ENCODE assay signal across 24 mouse cellular contexts in genomic region chr11:103504497-103504896, GRCm38 (mm10). TPM values are rescaled to one million over a fixed set of nuclear protein-coding genes. Genes with fewer than 3 reads are reported as not detected.
"Had no signal": no experiment of that assay in that cellular context is flagged by ENCODE, and none has a peak within 500 bp of the region (broad histone marks: within the 10 kb centered on the region; RNA-seq: fewer than 3 reads in every experiment).

Lrrc37a (minus strand) TSS chr11:103504597.

- H3K36me3 ChIP-seq: neural tube, embryonic 12.5 days; neural tube, embryonic 13.5 days; neural tube, embryonic 15.5 days; stomach, embryonic 15.5 days had no signal

- H3K9ac ChIP-seq: neural tube, embryonic 12.5 days; neural tube, embryonic 13.5 days; neural tube, embryonic 15.5 days; stomach, embryonic 15.5 days had no signal

- H3K27me3 ChIP-seq: neural tube, embryonic 12.5 days; neural tube, embryonic 13.5 days; neural tube, embryonic 15.5 days; stomach, embryonic 15.5 days had no signal

- H3K4me3 ChIP-seq: neural tube, embryonic 12.5 days; neural tube, embryonic 13.5 days; neural tube, embryonic 15.5 days; stomach, embryonic 15.5 days had no signal

- DNase-seq: retina, postnatal 1 day; right cerebral cortex, adult 18-20 months; right cerebral cortex, postnatal 14 days; right cerebral cortex, postnatal 25 days; right cerebral cortex, postnatal 4 days; spleen, adult 18-20 months; thymus, adult 18-20 months; thymus, adult 2 months; thymus, postnatal 14 days; thymus, postnatal 25 days; thymus, postnatal 36 days; thymus, postnatal 4 days had no signal

- H3K4me1 ChIP-seq: neural tube, embryonic 12.5 days; neural tube, embryonic 13.5 days; neural tube, embryonic 15.5 days; stomach, embryonic 15.5 days had no signal

- H3K4me2 ChIP-seq: neural tube, embryonic 12.5 days; neural tube, embryonic 13.5 days; neural tube, embryonic 15.5 days; stomach, embryonic 15.5 days had no signal

- H3K27ac ChIP-seq: neural tube, embryonic 12.5 days; neural tube, embryonic 13.5 days; neural tube, embryonic 15.5 days; stomach, embryonic 15.5 days had no signal

- H3K9me3 ChIP-seq: neural tube, embryonic 12.5 days; neural tube, embryonic 13.5 days; neural tube, embryonic 15.5 days; stomach, embryonic 15.5 days had no signal

RNA-seq across cellular contexts. Expression of gene Lrrc37a, which starts in this region (rescaled TPM):
- polyA plus RNA-seq: neural tube, embryonic 11.5 days; neural tube, embryonic 12.5 days; neural tube, embryonic 13.5 days; neural tube, embryonic 14.5 days; neural tube, embryonic 15.5 days; small intestine, adult 2 months; spleen, adult 2 months; stomach, embryonic 14.5 days; stomach, embryonic 15.5 days; stomach, embryonic 16.5 days; thymus, postnatal 0 days; urinary bladder, adult 2 months had no signal
